Mouse (Mus musculus) erythroblast, embryonic 14.5 days (primary cell): ENCODE data around the gene Sema3c.

ENCODE experiments used
- GATA1 ChIP-seq: IDR thresholded peaks from 2 replicates; pipeline ENCODE4 v1.6.1; 2012; ENCODE audit warnings: low read length, inconsistent platforms, mixed read lengths
- TAL1 ChIP-seq: IDR thresholded peaks from 3 replicates; pipeline ENCODE4 v1.6.1; 2012; ENCODE audit warnings: low read length, inconsistent platforms, mixed read lengths

GRCm38 (mm10) chr5:17573694-17574380 is at the start of gene Sema3c:
- TF ChIP-seq GATA1 = no peak
- TF ChIP-seq TAL1 = no peak
